Mouse (Mus musculus) intestine, embryonic 14.5 days (tissue): ENCODE results near the gene Gps1. TPM values are rescaled to one million over a fixed set of nuclear protein-coding genes. Genes with fewer than 3 reads are reported as not detected.

Experiments
- ATAC-seq: fragments of 200-750 bp; cut with Nextera tagmentation; replicated peaks from 2 replicates; pipeline ENCODE4 v1.8.0; 2017; ENCODE audit warnings: low read depth, moderate number of reproducible peaks, moderate TSS enrichment, moderate library complexity; ENCODE audit not compliant: low FRiP score, low TSS enrichment
- DNase-seq: peaks from one replicate; pipeline ENCODE4 v3.0.0-alpha.2; 2018; ENCODE audit warnings: low spot score
- H3K27ac ChIP-seq: fragments of 300-500 bp; sonication (generic); 2 replicates; pipeline ENCODE4 v1.5.1; 2014; ENCODE audit warnings: low read depth, mild to moderate bottlenecking, control low read depth
- H3K27me3 ChIP-seq: fragments of 300-500 bp; sonication (generic); replicated peaks from 2 replicates; pipeline ENCODE4 v1.6.1; 2014; ENCODE audit warnings: low read length, control low read depth; ENCODE audit not compliant: control insufficient read depth, insufficient read depth
- H3K36me3 ChIP-seq: fragments of 300-500 bp; sonication (generic); 2 replicates; pipeline ENCODE4 v1.6.1; 2014; ENCODE audit warnings: low read length, control low read depth; ENCODE audit not compliant: control insufficient read depth, insufficient read depth
- H3K4me1 ChIP-seq: fragments of 300-500 bp; sonication (generic); replicated peaks from 2 replicates; pipeline ENCODE4 v1.6.1; 2014; ENCODE audit warnings: low read length, control low read depth, mixed read lengths; ENCODE audit not compliant: control insufficient read depth, insufficient read depth
- H3K4me2 ChIP-seq: fragments of 300-500 bp; sonication (generic); 2 replicates; pipeline ENCODE4 v1.6.1; 2014; ENCODE audit warnings: low read length
- H3K4me3 ChIP-seq: fragments of 300-500 bp; sonication (generic); 2 replicates; pipeline ENCODE4 v1.5.1; 2014; ENCODE audit warnings: low read depth, low read length, control low read depth, mixed read lengths
- H3K9ac ChIP-seq: fragments of 300-500 bp; sonication (generic); 2 replicates; pipeline ENCODE4 v1.6.1; 2014; ENCODE audit warnings: mild to moderate bottlenecking, low read length
- H3K9me3 ChIP-seq: fragments of 300-500 bp; sonication (generic); 2 replicates; pipeline ENCODE4 v1.6.1; 2016; ENCODE audit warnings: low read length, control low read depth; ENCODE audit not compliant: control insufficient read depth
- WGBS: fragments of 180-500 bp; shearing (Covaris S2); extraction: QIAGEN DNeasy Blood & Tissue Kit; methylation state at CpG from one replicate; pipeline ENCODE4 v1.1.7; 2014; 5-methylcytosine and 5-hydroxymethylcytosine counted together
- polyA plus RNA-seq: library from polyadenylated mRNA; unstranded; fragments of >200 nt; fragmentation: Nextera tagmentation; extraction: Ambion mirVana; gene quantifications from 2 replicates; pipeline ENCODE4 v1.2.1, GENCODE M21; 2014

The Gps1 gene
- polyA plus RNA-seq, 1 experiment from 2014 or later = 221 TPM

GRCm38 (mm10) chr11:120805375-120806298 is 21.6 kb downstream of the Gps1 start:
- H3K4me1 ChIP-seq = no peaks in the 10 kb centered on the region
- peak; percentile 51 for ATAC-seq
- H3K27me3 ChIP-seq = no peaks in the 10 kb centered on the region
- DNase-seq = no peak
- H3K9ac ChIP-seq = no peak overlapping the region
- peaks cover 57% of the 10 kb centered on the region for H3K36me3 ChIP-seq
- H3K4me3 ChIP-seq = no peak overlapping the region
- H3K4me2 ChIP-seq = no peak overlapping the region
- no peak overlapping the region; the same call in 1 of the 2 replicates for H3K27ac ChIP-seq
- 75% methylated on average over 7 of the region's 7 CpGs for WGBS
- H3K9me3 ChIP-seq = no peaks in the 10 kb centered on the region

GRCm38 (mm10) chr11:120808010-120808409 is 23.9 kb downstream of the Gps1 start:
- Histone ChIP-seq H3K27ac (no peak overlapping the region), H3K36me3 (peaks cover 80% of the 10 kb centered on the region), H3K9ac (no peak overlapping the region), H3K9me3 (no peaks in the 10 kb centered on the region), H3K4me2 (no peak overlapping the region), H3K27me3 (no peaks in the 10 kb centered on the region), H3K4me1 (no peaks in the 10 kb centered on the region), H3K4me3 (no peak overlapping the region)
- ATAC-seq (no peak), DNase-seq (no peak)
- WGBS = 92% methylated on average over 12 of the region's 12 CpGs

- Histone ChIP-seq H3K4me3 (no peak overlapping the region), H3K4me2 (no peak overlapping the region), H3K27ac (no peak overlapping the region), H3K27me3 (no peaks in the 10 kb centered on the region), H3K36me3 (peaks cover 100% of the 10 kb centered on the region), H3K4me1 (no peaks in the 10 kb centered on the region), H3K9ac (no peak overlapping the region), H3K9me3 (no peaks in the 10 kb centered on the region)
- ATAC-seq (no peak), DNase-seq (no peak)
- 95% methylated on average over 16 of the region's 16 CpGs for WGBS
Observed at GRCm38 (mm10) chr11:120812068-120812467, 28.0 kb downstream of the Gps1 start.

GRCm38 (mm10) chr11:120817358-120817757 is 33.3 kb downstream of the Gps1 start:
- H3K9ac ChIP-seq = no peak overlapping the region
- peaks cover 12% of the 10 kb centered on the region for H3K4me1 ChIP-seq
- peaks cover 100% of the 10 kb centered on the region for H3K36me3 ChIP-seq
- no peaks in the 10 kb centered on the region for H3K27me3 ChIP-seq
- no peaks in the 10 kb centered on the region for H3K9me3 ChIP-seq
- DNase-seq (no peak), ATAC-seq (no peak)
- H3K4me3 ChIP-seq = no peak overlapping the region
- 81% methylated on average over 6 of the region's 6 CpGs for WGBS
- H3K27ac ChIP-seq = no peak overlapping the region
- H3K4me2 ChIP-seq = no peak overlapping the region

GRCm38 (mm10) chr11:120818251-120818650 is 34.2 kb downstream of the Gps1 start:
- Histone ChIP-seq H3K4me3 (no peak overlapping the region), H3K4me2 (no peak overlapping the region)
- no peak for ATAC-seq

GRCm38 (mm10) chr11:120819556-120819955 is 35.5 kb downstream of the Gps1 start:
- ATAC-seq = no peak
- WGBS = 94% methylated on average over 6 of the region's 6 CpGs

More at GRCm38 (mm10) chr11:120818251-120818650, 34.2 kb downstream of the Gps1 start:
- no peak overlapping the region for H3K9ac ChIP-seq
- no peaks in the 10 kb centered on the region for H3K27me3 ChIP-seq
- no peaks in the 10 kb centered on the region for H3K9me3 ChIP-seq
- peaks cover 19% of the 10 kb centered on the region for H3K4me1 ChIP-seq
- 95% methylated on average over 13 of the region's 13 CpGs for WGBS
- no peak overlapping the region for H3K27ac ChIP-seq
- H3K36me3 ChIP-seq = peaks cover 91% of the 10 kb centered on the region
- DNase-seq = no peak

GRCm38 (mm10) chr11:120820546-120820945 is 36.5 kb downstream of the Gps1 start:
- Histone ChIP-seq H3K4me3 (no peak overlapping the region), H3K36me3 (peaks cover 68% of the 10 kb centered on the region), H3K4me1 (peaks cover 25% of the 10 kb centered on the region), H3K27me3 (no peaks in the 10 kb centered on the region), H3K9ac (no peak overlapping the region), H3K9me3 (no peaks in the 10 kb centered on the region), H3K4me2 (no peak overlapping the region), H3K27ac (no peak overlapping the region)
- no peak for ATAC-seq
- no peak for DNase-seq
- WGBS = 92% methylated on average over 14 of the region's 14 CpGs

More at GRCm38 (mm10) chr11:120819556-120819955, 35.5 kb downstream of the Gps1 start:
- no peak for DNase-seq
- no peak overlapping the region for H3K4me2 ChIP-seq
- no peaks in the 10 kb centered on the region for H3K27me3 ChIP-seq
- peaks cover 19% of the 10 kb centered on the region for H3K4me1 ChIP-seq
- H3K27ac ChIP-seq = no peak overlapping the region
- H3K4me3 ChIP-seq = no peak overlapping the region
- no peaks in the 10 kb centered on the region for H3K9me3 ChIP-seq
- no peak overlapping the region for H3K9ac ChIP-seq
- peaks cover 78% of the 10 kb centered on the region for H3K36me3 ChIP-seq

- Histone ChIP-seq H3K4me1 (peaks cover 27% of the 10 kb centered on the region), H3K9ac (no peak overlapping the region), H3K27ac (no peak overlapping the region), H3K4me2 (peak overlapping the region; percentile 98), H3K36me3 (peaks cover 60% of the 10 kb centered on the region), H3K9me3 (no peaks in the 10 kb centered on the region), H3K27me3 (no peaks in the 10 kb centered on the region), H3K4me3 (peak overlapping the region; percentile 89)
- WGBS = 84% methylated on average over 14 of the region's 14 CpGs
- DNase-seq (no peak), ATAC-seq (no peak)
Observed at GRCm38 (mm10) chr11:120821076-120821922, 37.2 kb downstream of the Gps1 start.
